Mouse (Mus musculus) stomach, postnatal 0 days (tissue): ENCODE results near the gene Rhcg. TPM values are rescaled to one million over a fixed set of nuclear protein-coding genes. Genes with fewer than 3 reads are reported as not detected.
A peak's percentile ranks its signal among the peaks of the same experiment; 100 is the strongest.

ENCODE experiments used
- ATAC-seq: fragments of 200-750 bp; cut with Nextera tagmentation; 2 replicates; pipeline ENCODE4 v1.8.0; 2017; ENCODE audit not compliant: low FRiP score, low TSS enrichment
- DNase-seq: peaks from one replicate; pipeline ENCODE4 v3.0.0-alpha.2; 2016; ENCODE audit warnings: low spot score
- H3K27ac ChIP-seq: fragments of 300-500 bp; sonication (generic); replicated peaks from 2 replicates; pipeline ENCODE4 v1.5.1; 2014; ENCODE audit warnings: mild to moderate bottlenecking, control low read depth
- H3K27me3 ChIP-seq: fragments of 300-500 bp; sonication (generic); 2 replicates; pipeline ENCODE4 v1.6.1; 2014; ENCODE audit warnings: low read length; ENCODE audit not compliant: control insufficient read depth, insufficient read depth
- H3K36me3 ChIP-seq: fragments of 300-500 bp; sonication (generic); 2 replicates; pipeline ENCODE4 v1.6.1; 2014; ENCODE audit warnings: low read length, mixed read lengths; ENCODE audit not compliant: control insufficient read depth, insufficient read depth
- H3K4me1 ChIP-seq: fragments of 300-500 bp; sonication (generic); replicated peaks from 2 replicates; pipeline ENCODE4 v1.6.1; 2014; ENCODE audit warnings: antibody characterized with exemption; ENCODE audit not compliant: control insufficient read depth, insufficient read depth
- H3K4me2 ChIP-seq: fragments of 300-500 bp; sonication (generic); replicated peaks from 2 replicates; pipeline ENCODE4 v1.6.1; 2014; ENCODE audit warnings: low read depth, mild to moderate bottlenecking, control low read depth, moderate library complexity
- H3K4me3 ChIP-seq: fragments of 300-500 bp; sonication (generic); 2 replicates; pipeline ENCODE4 v1.5.1; 2014; ENCODE audit warnings: low read depth, low read length, control low read depth
- H3K9ac ChIP-seq: fragments of 300-500 bp; sonication (generic); 2 replicates; pipeline ENCODE4 v1.6.1; 2014; ENCODE audit warnings: mild to moderate bottlenecking, low read length, control low read depth, mixed read lengths
- H3K9me3 ChIP-seq: fragments of 300-500 bp; sonication (generic); 2 replicates; pipeline ENCODE4 v1.6.1; 2016; ENCODE audit warnings: low read length; ENCODE audit not compliant: control insufficient read depth
- CTCF ChIP-seq: IDR thresholded peaks from 2 replicates; pipeline ENCODE4 v1.5.1; 2016; ENCODE audit warnings: antibody characterized with exemption, low read depth, mild to moderate bottlenecking, moderate library complexity
- EP300 ChIP-seq: optimal IDR thresholded peaks from 2 replicates; pipeline ENCODE3; 2016; ENCODE audit warnings: antibody characterized with exemption
- WGBS: fragments of 180-500 bp; shearing (Covaris S2); extraction: QIAGEN DNeasy Blood & Tissue Kit; methylation state at CpG from one replicate; pipeline ENCODE4 v1.1.7; 2014; 5-methylcytosine and 5-hydroxymethylcytosine counted together
- polyA plus RNA-seq: library from polyadenylated mRNA; unstranded; fragments of >200 nt; fragmentation: Nextera tagmentation; extraction: Ambion mirVana; gene quantifications from 2 replicates; pipeline ENCODE4 v1.2.1, GENCODE M21; 2015

Gene Rhcg
- polyA plus RNA-seq, 1 experiment from 2014 or later = 0.08 TPM

- WGBS = 46% methylated on average over 4 of the region's 4 CpGs
- Histone ChIP-seq H3K27me3 (no peaks in the 10 kb centered on the region), H3K9me3 (no peaks in the 10 kb centered on the region), H3K9ac (no peak overlapping the region), H3K27ac (no peak overlapping the region), H3K4me2 (no peak overlapping the region), H3K4me3 (no peak overlapping the region), H3K36me3 (no peaks in the 10 kb centered on the region), H3K4me1 (no peaks in the 10 kb centered on the region)
- ATAC-seq = no peak
- TF ChIP-seq EP300 (no peak), CTCF (no peak)
- DNase-seq = no peak
Observed at GRCm38 (mm10) chr7:79568937-79569535, 48.4 kb downstream of the Rhcg start.

DNA sequence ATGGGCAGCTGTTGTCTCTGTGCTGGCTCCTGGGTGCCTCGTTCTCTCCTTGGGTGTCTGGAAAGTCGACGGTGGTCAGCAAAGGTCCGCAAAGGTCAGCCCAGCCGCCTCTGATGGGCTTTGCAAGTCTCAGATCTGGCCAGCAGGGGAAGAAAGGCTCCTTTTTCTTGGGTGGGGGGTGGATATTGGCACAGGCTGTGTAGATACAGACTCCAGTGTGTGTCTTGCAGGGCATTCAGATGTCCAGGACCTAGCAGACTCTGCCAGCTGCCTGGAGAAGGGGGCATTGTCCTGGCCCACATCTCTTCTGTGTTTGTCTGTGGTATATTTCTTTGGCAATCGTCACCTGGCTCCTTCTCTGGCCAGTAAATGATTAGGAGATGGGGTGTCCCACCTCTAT, 49.2 kb downstream of the Rhcg start:
- DNase-seq (no peak), ATAC-seq (no peak)
- Histone ChIP-seq H3K4me1 (no peaks in the 10 kb centered on the region), H3K27me3 (no peaks in the 10 kb centered on the region), H3K4me2 (no peak overlapping the region), H3K36me3 (no peaks in the 10 kb centered on the region), H3K9ac (no peak overlapping the region), H3K27ac (no peak overlapping the region), H3K9me3 (no peaks in the 10 kb centered on the region), H3K4me3 (no peak overlapping the region)
- 61% methylated on average over 6 of the region's 6 CpGs for WGBS
- TF ChIP-seq EP300 = no peak
- TF ChIP-seq CTCF = no peak

GRCm38 (mm10) chr7:79563675-79564074, 53.8 kb downstream of the Rhcg start:
- Histone ChIP-seq H3K9ac (no peak overlapping the region), H3K4me3 (no peak overlapping the region), H3K27ac (no peak overlapping the region), H3K27me3 (no peaks in the 10 kb centered on the region), H3K36me3 (no peaks in the 10 kb centered on the region), H3K9me3 (no peaks in the 10 kb centered on the region), H3K4me1 (no peaks in the 10 kb centered on the region), H3K4me2 (no peak overlapping the region)
- WGBS = 13% methylated on average over 13 of the region's 13 CpGs
- no peak for ATAC-seq
- TF ChIP-seq EP300 = no peak
- peak; percentile 49 for TF ChIP-seq CTCF
- DNase-seq = no peak

GRCm38 (mm10) chr7:79562385-79562784, 55.1 kb downstream of the Rhcg start:
- no peak for TF ChIP-seq CTCF
- no peak for TF ChIP-seq EP300
- H3K9me3 ChIP-seq = no peaks in the 10 kb centered on the region
- H3K27me3 ChIP-seq = no peaks in the 10 kb centered on the region
- H3K9ac ChIP-seq = no peak overlapping the region
- no peaks in the 10 kb centered on the region for H3K36me3 ChIP-seq
- H3K4me3 ChIP-seq = no peak overlapping the region
- no peak overlapping the region for H3K27ac ChIP-seq
- ATAC-seq (no peak), DNase-seq (no peak)
- H3K4me1 ChIP-seq = no peaks in the 10 kb centered on the region
- WGBS = 36% methylated on average over 5 of the region's 5 CpGs
- no peak overlapping the region for H3K4me2 ChIP-seq

GRCm38 (mm10) chr7:79558698-79559097, 58.8 kb downstream of the Rhcg start:
- DNase-seq (no peak), ATAC-seq (no peak)
- WGBS = 63% methylated on average over 1 of the region's 1 CpGs
- H3K9me3 ChIP-seq = no peaks in the 10 kb centered on the region
- no peaks in the 10 kb centered on the region for H3K4me1 ChIP-seq
- no peak overlapping the region for H3K4me2 ChIP-seq
- no peak overlapping the region for H3K9ac ChIP-seq
- TF ChIP-seq CTCF = peak; percentile 36
- no peak for TF ChIP-seq EP300
- peaks cover 5% of the 10 kb centered on the region; the same call in 1 of the 2 replicates for H3K27me3 ChIP-seq
- H3K27ac ChIP-seq = no peak overlapping the region
- H3K4me3 ChIP-seq = no peak overlapping the region
- no peaks in the 10 kb centered on the region for H3K36me3 ChIP-seq

DNA sequence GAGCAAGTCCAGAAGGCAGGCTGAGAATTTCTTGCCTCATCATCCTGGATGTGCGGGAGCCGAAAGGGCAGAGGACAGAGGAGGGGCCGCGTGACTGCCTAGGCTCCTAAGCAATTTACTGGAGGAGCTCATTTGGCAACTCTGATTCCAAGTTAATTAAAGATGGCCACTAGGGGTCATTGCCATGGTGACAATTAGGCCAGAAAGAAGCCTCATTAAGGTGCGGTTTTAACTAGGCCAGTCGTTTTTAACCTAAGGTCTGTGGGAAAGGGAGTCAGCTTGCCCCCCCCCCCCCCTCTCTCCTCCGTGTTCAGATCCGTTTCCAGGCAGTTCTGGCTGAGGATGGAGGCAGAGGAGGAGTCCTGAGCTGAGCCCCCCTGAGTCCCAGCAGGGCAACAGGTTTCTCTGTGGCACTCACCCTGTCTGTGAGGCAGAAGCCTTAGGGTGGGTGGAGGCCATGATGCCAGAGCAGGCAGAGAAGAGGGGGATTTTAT, 59.7 kb downstream of the Rhcg start:
- WGBS = 13% methylated on average over 8 of the region's 8 CpGs
- no peak overlapping the region for H3K4me2 ChIP-seq
- no peak overlapping the region for H3K9ac ChIP-seq
- no peak for ATAC-seq
- H3K9me3 ChIP-seq = no peaks in the 10 kb centered on the region
- H3K4me1 ChIP-seq = no peaks in the 10 kb centered on the region
- H3K4me3 ChIP-seq = no peak overlapping the region
- no peaks in the 10 kb centered on the region for H3K36me3 ChIP-seq
- H3K27ac ChIP-seq = no peak overlapping the region
- TF ChIP-seq EP300 (no peak), CTCF (no peak)
- DNase-seq = no peak
- H3K27me3 ChIP-seq = peaks cover 5% of the 10 kb centered on the region; the same call in 1 of the 2 replicates
